Mouse (Mus musculus) left cerebral cortex, adult 2 months (tissue): ENCODE measurements around the gene Fam173b. TPM values are rescaled to one million over a fixed set of nuclear protein-coding genes. Genes with fewer than 3 reads are reported as not detected.

Source experiments
- DNase-seq, 2 experiments: peaks; one replicate each; pipeline ENCODE4 v3.0.0; 2021 to 2022; ENCODE audit warnings: low spot score in 2 of 2, mixed read lengths in 1 of 2; ENCODE audit errors: extremely low spot score in 1 of 2
- H3K27ac ChIP-seq: fragments of 200-600 bp; 2 replicates; pipeline ENCODE4 v1.8.1; 2022
- H3K4me3 ChIP-seq: fragments of 200-600 bp; 2 replicates; pipeline ENCODE4 v1.8.1; 2022
- CTCF ChIP-seq: fragments of 200-600 bp; IDR thresholded peaks from 2 replicates; pipeline ENCODE4 v1.8.1; 2022; ENCODE audit warnings: antibody characterized with exemption, mild to moderate bottlenecking, moderate library complexity
- intact Hi-C: fragments of 180-260 bp; cut with DNase I; formaldehyde crosslinking; loops from one replicate; pipeline ENCODE4 v1.15.1; 2025
- total RNA-seq, 2 experiments: library from RNA; stranded (reverse); gene quantifications; 2 replicates each; pipeline ENCODE4 v1.2.3; 2021

Gene Fam173b
- total RNA-seq, 2 experiments from 2014 or later: 11.3 to 12.1 TPM

DNA sequence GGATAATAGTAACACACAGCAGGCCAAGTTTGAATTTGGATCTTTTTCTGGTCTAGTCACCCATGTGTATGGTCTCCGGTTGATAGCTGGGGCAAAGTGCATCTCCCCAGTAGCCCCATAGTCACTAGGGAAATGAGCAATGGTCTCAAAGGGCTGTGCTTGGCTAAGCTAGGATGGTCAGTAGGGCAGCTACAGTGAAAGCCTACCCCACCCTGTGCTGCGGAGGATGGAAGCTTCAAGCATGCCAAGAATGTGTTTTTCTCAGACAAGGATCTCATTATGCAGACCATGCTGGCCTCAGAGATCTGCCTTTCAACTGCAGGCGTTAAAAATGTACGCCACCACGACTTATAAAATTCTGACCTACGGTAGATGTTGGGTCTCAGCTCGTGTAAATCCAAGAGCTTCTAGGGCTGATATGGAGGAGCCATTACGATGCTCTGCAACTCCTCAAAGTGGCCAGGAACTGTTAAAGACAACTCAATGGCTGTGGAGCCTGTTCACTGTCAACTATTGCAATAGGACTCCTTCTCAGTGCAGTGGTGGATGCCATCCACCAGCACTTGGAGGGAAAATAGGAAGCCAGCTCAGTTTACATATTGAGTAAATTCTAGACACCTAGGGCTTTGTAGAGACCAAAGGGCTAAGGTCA is 12.5 kb upstream of the Fam173b start:
- DNase-seq: no peak
- Histone ChIP-seq H3K4me3 (no peak overlapping the region), H3K27ac (peak overlapping the region; percentile 3; the same call in 1 of the 2 replicates)
- intact Hi-C loops: loop anchor here (5.0 kb wide), 3 partner anchors 57 to 137 kb away; partner anchors contain the start of genes March6 and Ropn1l
- TF ChIP-seq CTCF: no peak

DNA sequence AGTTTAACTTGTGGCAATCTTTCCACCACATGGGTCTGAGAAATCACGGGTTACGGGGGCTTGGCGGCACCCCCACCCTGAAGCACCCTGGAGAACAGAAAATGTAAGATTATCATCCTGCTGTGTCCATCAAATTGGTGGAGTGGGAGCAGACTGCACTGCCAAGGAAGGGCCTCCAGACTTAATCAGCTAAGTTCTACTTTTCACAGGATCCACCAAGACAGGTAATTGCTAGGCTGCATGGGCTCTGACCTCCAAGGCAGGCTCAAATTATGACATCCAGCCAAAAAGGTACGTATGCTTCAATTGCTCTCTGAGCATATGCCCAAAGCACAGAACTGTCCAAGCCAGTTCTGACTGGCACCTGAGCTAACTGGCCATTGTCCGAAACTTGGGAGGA is 11.5 kb upstream of the Fam173b start:
- no peak overlapping the region for H3K27ac ChIP-seq
- no peak for TF ChIP-seq CTCF
- no peak for DNase-seq
- no peak overlapping the region for H3K4me3 ChIP-seq
- intact Hi-C loops: no loop called here

DNA sequence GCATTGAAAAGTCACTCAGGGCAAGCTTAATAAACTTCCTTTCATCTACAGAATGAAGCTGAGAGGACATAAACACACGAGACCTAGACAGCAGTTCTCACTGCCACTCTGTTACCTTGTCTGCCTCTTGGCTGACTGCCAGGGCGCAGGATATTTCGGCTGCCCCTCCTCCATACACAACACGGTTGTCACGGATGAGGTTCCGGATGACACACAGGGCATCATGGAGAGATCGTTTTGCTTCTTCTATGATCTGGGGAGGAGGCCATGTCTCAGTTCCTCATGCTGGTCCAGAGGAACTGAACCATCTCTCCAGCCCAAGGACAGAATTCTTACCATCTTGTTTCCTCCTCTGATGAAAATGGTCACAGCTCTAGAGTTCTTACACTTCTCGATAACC is 9.1 kb upstream of the Fam173b start:
- no peak for DNase-seq
- Histone ChIP-seq H3K27ac (no peak overlapping the region), H3K4me3 (no peak overlapping the region)
- intact Hi-C loops: no loop called here
- no peak for TF ChIP-seq CTCF

DNA sequence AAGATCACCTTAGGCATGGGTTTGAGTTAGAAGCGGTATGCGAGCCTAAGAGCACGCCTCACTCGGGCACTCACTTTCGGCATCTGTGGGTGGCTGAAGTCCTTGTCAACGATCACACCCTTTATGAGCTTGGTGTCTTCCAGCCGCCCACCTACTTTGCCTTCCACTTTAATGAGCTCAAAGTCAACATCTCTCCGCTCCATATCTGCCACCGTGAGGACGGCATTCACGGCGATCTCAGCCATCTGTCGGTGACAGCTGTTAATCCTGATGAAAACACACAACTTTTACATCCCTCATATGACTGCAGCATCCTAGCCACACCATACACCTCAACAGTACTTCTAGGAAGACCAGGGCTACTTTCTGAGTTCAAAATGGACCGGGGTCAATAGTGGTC is 7.4 kb upstream of the Fam173b start:
- TF ChIP-seq CTCF: no peak
- DNase-seq: no peak
- Histone ChIP-seq H3K4me3 (no peak overlapping the region), H3K27ac (no peak overlapping the region)
- intact Hi-C loops: no loop called here

DNA sequence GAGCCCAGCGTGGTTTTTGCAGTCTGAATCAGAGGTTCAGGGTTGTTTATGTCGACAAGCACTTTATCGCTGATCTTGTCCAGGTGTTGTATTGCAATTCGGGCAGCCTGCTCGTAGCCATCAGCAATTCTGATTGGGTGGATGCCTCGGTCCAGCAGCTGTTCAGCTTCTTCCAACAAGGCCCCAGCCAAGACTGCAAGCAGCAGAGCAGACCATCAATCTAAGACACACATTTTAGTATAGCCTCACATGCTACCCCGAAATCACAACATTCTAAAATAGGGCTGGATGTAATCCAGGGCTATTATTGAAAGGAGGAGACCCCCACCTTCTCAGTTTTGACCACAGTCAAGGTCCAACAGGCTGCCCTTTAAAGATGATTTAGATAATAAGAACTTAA is 6.0 kb upstream of the Fam173b start:
- no peak for TF ChIP-seq CTCF
- intact Hi-C loops: no loop called here
- Histone ChIP-seq H3K4me3 (no peak overlapping the region), H3K27ac (no peak overlapping the region)
- no peak for DNase-seq

DNA sequence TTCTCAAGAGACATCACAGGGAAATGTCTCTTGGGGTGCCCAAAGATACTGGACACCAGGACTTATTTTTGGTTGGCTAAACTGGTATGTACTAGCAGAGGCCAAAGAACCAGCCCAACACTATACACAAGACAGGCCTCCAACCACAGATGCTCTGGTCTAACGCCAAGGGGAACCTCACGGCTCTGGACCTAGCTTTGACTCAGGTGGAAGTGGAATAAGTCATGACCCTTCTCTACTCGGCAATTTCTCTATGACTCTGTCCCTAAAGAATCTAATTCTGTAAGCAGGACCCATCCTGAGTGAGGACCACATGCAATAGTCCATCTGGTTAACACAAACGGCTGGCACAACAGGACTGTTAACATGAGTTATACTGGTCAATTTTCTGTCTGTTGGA is 1.8 kb upstream of the Fam173b start:
- intact Hi-C loops: loop anchor here (5.0 kb wide), 2 partner anchors 642 to 1167 kb away; partner anchors contain the start of gene Sema5a
- DNase-seq: no peak
- Histone ChIP-seq H3K27ac (no peak overlapping the region), H3K4me3 (peak overlapping the region; percentile 62)
- no peak for TF ChIP-seq CTCF

DNA sequence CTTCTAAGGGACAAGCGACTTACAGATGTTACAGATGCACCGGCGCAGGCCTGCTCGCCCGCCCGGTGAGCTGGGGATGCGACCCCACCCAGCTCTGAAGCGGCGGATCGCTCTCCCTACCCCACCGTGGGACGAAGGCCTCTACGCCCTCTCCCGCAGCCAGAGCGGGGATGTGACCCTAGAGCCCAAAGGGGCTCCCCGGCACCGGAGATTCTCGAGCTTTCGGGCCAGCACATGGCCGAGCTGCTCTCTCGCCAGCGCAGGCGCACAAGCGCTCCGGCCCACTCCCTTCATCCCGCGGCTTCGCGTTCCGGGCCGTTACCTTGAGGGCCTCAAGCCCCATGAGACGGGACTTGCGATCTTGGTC is 390 bp upstream of the Fam173b start:
- no peak for TF ChIP-seq CTCF
- Histone ChIP-seq H3K4me3 (peak overlapping the region; percentile 62), H3K27ac (peak overlapping the region; percentile 94)
- DNase-seq: no peak
- intact Hi-C loops: loop anchor here (5.0 kb wide), 2 partner anchors 641 to 1166 kb away; partner anchors contain the start of gene Sema5a

DNA sequence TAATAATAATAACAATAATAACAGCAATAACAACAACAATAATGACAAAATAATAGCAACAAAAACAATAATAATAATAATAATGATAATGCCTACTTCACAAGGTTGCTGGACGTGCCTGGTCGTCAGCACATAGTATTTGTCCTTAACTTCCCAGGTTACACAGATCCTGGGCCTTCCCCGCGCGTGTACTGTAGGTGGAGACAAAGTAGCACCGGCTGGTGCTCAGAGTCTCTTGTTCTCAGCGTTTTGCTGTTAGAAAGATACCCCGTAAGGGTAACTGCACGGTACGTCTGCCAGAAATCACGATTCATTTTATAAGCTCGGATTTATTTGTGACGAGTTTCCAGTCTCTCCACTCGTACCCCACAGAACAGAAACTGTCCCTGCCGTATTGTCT is 774 bp downstream of the Fam173b start:
- H3K27ac ChIP-seq: peak overlapping the region; percentile 94
- intact Hi-C loops: loop anchor here (5.0 kb wide), 2 partner anchors 640 to 1165 kb away; partner anchors contain the start of gene Sema5a

DNA sequence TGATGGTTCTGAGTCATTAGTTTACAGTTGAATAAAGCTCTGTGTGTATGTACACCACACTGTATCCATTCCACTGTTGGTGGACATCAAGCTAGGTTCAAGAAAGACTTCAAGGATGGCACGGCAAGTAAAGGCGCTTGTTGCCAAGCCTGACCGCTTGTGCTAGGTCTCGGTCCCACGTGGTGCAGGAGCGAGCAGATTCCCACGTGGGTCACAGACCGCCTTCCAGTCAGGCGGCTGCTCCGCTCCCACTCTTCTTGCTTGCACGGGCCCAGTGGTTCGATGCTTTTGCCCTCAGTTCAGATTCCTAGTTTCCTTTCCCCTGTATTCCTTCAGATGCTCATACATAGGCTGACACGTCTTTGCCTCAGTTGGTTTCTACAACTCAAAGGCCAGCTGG is 1.5 kb downstream of the Fam173b start:
- TF ChIP-seq CTCF: no peak
- Histone ChIP-seq H3K27ac (no peak overlapping the region), H3K4me3 (no peak overlapping the region)
- no peak for DNase-seq
- intact Hi-C loops: loop anchor here (5.0 kb wide), 2 partner anchors 639 to 1164 kb away; partner anchors contain the start of gene Sema5a

More for the DNA sequence above, 774 bp downstream of the Fam173b start:
- H3K4me3 ChIP-seq: peak overlapping the region; percentile 62
- DNase-seq: peak; percentile 43 to 52
- TF ChIP-seq CTCF: peak; percentile 58

DNA sequence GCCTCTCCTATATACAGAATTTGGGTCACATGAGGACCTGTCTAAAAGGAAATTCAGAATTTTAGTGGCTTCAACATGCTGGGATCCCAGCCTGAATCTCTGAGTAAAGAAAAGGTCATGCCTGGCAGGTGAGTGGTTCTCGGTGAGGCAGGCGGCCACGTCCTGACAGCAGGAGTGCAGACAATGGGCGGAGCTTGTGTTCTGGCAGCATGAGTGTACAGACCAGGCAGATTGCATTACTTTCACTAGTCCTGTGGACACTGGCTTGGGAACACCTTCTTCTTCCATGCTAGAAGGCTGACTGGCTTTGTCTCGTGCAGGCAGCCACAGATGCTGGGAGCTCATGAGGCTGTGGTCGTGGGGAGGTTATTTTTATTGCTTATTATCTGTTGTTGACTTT is 5.2 kb downstream of the Fam173b start:
- intact Hi-C loops: no loop called here
- H3K4me3 ChIP-seq: no peak overlapping the region
- no peak overlapping the region for H3K27ac ChIP-seq
- no peak for DNase-seq
- TF ChIP-seq CTCF: no peak

DNA sequence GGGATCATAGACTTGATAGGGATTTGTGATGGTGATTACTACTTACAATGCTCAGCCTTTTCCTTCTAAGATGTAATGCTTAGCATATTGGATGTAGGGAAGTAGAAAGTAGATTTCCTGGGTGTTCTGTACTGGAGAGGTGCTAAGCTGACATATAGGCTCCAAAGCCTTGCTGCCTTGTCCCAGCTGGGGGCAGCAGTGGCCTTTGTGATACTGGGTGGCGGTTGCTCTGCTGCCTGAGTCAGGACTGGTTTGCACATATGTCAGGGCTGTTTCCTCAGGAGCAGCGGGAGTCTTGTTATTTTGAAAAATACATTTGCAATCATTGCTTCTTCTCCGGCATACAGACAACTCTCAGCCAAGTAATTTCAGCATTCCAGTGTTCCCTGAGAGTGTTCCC is 9.4 kb downstream of the Fam173b start:
- intact Hi-C loops: loop anchor here (5.0 to 10.0 kb wide), 4 partner anchors 831 to 1121 kb away; no protein-coding TSS in a partner anchor
- no peak overlapping the region for H3K4me3 ChIP-seq
- DNase-seq: no peak
- TF ChIP-seq CTCF: peak; percentile 60
- H3K27ac ChIP-seq: no peak overlapping the region

DNA sequence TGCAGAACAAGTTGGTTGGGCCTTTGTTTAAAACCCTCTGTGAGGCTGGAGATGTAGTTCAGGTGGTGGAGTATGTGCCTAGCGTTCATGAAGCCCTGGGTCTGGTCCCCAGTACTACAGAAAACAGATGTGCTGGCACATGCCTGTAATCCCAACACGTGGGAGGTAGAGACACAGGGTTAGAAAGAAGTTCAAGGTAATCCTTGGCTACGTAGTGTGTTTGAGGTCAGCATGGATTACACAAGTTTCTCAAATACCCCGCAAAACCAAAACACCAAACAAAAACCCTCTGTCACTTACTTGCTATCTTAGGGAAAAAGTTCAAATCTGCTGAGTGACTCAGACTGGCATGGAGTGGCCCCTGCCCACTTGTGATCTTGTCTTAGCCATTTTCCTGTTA is 10.3 kb downstream of the Fam173b start:
- intact Hi-C loops: loop anchor here (5.0 to 10.0 kb wide), 4 partner anchors 830 to 1120 kb away; no protein-coding TSS in a partner anchor
- TF ChIP-seq CTCF: no peak
- no peak overlapping the region for H3K27ac ChIP-seq
- H3K4me3 ChIP-seq: no peak overlapping the region
- DNase-seq: no peak

DNA sequence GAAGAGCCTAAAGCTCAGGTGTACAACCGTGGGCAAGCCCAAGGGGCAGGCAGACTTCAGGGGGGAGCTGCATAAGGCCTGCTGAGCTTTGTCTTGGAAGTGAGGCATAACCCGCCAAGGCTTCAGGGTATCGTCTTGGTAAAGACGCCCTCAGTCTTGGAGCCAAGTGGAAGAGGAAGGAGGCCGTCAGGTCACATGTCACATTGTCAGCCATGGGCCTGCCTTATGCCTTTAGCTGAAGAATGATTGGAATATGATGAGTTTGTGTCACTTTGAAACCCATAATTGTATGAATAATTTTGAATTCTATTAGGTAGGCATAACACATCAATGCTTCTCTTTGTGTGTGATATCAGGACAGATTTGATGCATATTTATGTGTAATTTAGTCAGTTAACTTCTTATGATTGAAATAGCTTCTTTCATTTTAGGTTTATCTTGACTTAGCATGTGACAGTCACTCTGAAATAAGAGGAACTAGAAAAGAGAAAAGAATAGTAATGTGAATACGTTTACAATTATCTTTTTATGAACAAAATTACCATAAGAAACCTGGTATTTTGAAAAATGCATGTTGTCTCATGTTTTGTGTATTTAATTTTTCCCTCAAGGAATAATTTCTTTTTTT is 12.3 kb downstream of the Fam173b start:
- Histone ChIP-seq H3K27ac (no peak overlapping the region), H3K4me3 (no peak overlapping the region)
- intact Hi-C loops: loop anchor here (5.0 to 10.0 kb wide), 4 partner anchors 828 to 1118 kb away; no protein-coding TSS in a partner anchor
- TF ChIP-seq CTCF: no peak
- no peak for DNase-seq
